Mouse (Mus musculus) kidney, adult 2 months (tissue): Measurements from ENCODE around the gene Snd1. TPM values are rescaled to one million over a fixed set of nuclear protein-coding genes. Genes with fewer than 3 reads are reported as not detected.
A peak's percentile ranks its signal among the peaks of the same experiment; 100 is the strongest.

ENCODE experiments used
- DNase-seq: peaks from one replicate; pipeline ENCODE4 v3.0.0; 2021
- H3K27ac ChIP-seq: fragments of 200-500 bp; 2 replicates; pipeline ENCODE4 v1.5.1; 2012; ENCODE audit warnings: low read depth, low read length, control low read depth, inconsistent platforms; ENCODE audit not compliant: insufficient read depth
- H3K27me3 ChIP-seq: fragments of 200-500 bp; replicated peaks from 2 replicates; pipeline ENCODE4 v1.6.1; 2012; ENCODE audit warnings: mild to moderate bottlenecking, moderate library complexity, low read length, inconsistent platforms; ENCODE audit not compliant: control insufficient read depth, insufficient read depth
- H3K36me3 ChIP-seq: fragments of 200-500 bp; 2 replicates; pipeline ENCODE4 v1.6.1; 2012; ENCODE audit warnings: mild to moderate bottlenecking, moderate library complexity, low read length, inconsistent platforms; ENCODE audit not compliant: control insufficient read depth, insufficient read depth
- H3K4me1 ChIP-seq: fragments of 200-500 bp; 2 replicates; pipeline ENCODE4 v1.6.1; 2011; ENCODE audit warnings: low read length; ENCODE audit not compliant: control insufficient read depth, insufficient read depth
- H3K4me3 ChIP-seq: fragments of 200-500 bp; 2 replicates; pipeline ENCODE4 v1.5.1; 2011; ENCODE audit warnings: mild to moderate bottlenecking, low read depth, low read length, control low read depth; ENCODE audit not compliant: insufficient read depth
- CTCF ChIP-seq: fragments of 200-500 bp; conservative IDR thresholded peaks from 2 replicates; pipeline ENCODE4 v1.5.1; 2011; ENCODE audit warnings: low read depth, mild to moderate bottlenecking, control low read depth, low read length, moderate library complexity, mixed read lengths; ENCODE audit not compliant: insufficient read depth, insufficient read length
- POLR2A ChIP-seq: fragments of 200-500 bp; IDR thresholded peaks from one replicate; pipeline ENCODE4 v1.6.1; 2011; ENCODE audit warnings: low read depth, low read length, control low read depth
- WGBS: fragments of 180-500 bp; shearing (Covaris S2); methylation state at CpG from one replicate; pipeline ENCODE4 v1.1.7; 2018; 5-methylcytosine and 5-hydroxymethylcytosine counted together
- polyA plus RNA-seq: library from polyadenylated mRNA; depleted of rRNA; stranded (reverse); fragments of >200 nt; gene quantifications from 2 replicates; pipeline ENCODE4 v1.2.3, GENCODE M21; 2012

Gene Snd1
- polyA plus RNA-seq, 1 experiment, result 41.0 TPM

- H3K4me3 ChIP-seq, result no peak overlapping the region
- WGBS, result 75% methylated on average over 5 of the region's 5 CpGs
- no peak overlapping the region for H3K27ac ChIP-seq
- H3K4me1 ChIP-seq, result peaks cover 4% of the 10 kb centered on the region; the same call in 1 of the 2 replicates
- TF ChIP-seq POLR2A (no peak), CTCF (no peak)
- H3K27me3 ChIP-seq, result no peaks in the 10 kb centered on the region
- no peaks in the 10 kb centered on the region for H3K36me3 ChIP-seq
- no peak for DNase-seq
Measured at GRCm38 (mm10) chr6:28470621-28471020, 4.3 kb upstream of the Snd1 start.

- Histone ChIP-seq H3K27me3 (no peaks in the 10 kb centered on the region), H3K4me3 (no peak overlapping the region), H3K27ac (no peak overlapping the region), H3K4me1 (peaks cover 4% of the 10 kb centered on the region; the same call in 1 of the 2 replicates), H3K36me3 (no peaks in the 10 kb centered on the region)
- TF ChIP-seq POLR2A (no peak), CTCF (no peak)
- 90% methylated on average over 9 of the region's 9 CpGs for WGBS
- DNase-seq, result no peak
Measured at GRCm38 (mm10) chr6:28471284-28472035, 3.5 kb upstream of the Snd1 start.

- H3K27me3 ChIP-seq, result no peaks in the 10 kb centered on the region
- 92% methylated on average over 4 of the region's 4 CpGs for WGBS
- H3K4me3 ChIP-seq, result no peak overlapping the region
- TF ChIP-seq CTCF, result no peak
- no peak for TF ChIP-seq POLR2A
- H3K27ac ChIP-seq, result no peak overlapping the region
- H3K4me1 ChIP-seq, result peaks cover 4% of the 10 kb centered on the region; the same call in 1 of the 2 replicates
- no peaks in the 10 kb centered on the region for H3K36me3 ChIP-seq
- no peak for DNase-seq
Measured at GRCm38 (mm10) chr6:28474211-28474610, 728 bp upstream of the Snd1 start.

GRCm38 (mm10) chr6:28479865-28480751 lies 5.2 kb downstream of the Snd1 start:
- peak; percentile 100 for DNase-seq
- peak overlapping the region; percentile 28 for H3K27ac ChIP-seq
- TF ChIP-seq POLR2A, result peak; percentile 56
- no peak for TF ChIP-seq CTCF

GRCm38 (mm10) chr6:28480752-28481492 lies 6.0 kb downstream of the Snd1 start:
- peak overlapping the region; percentile 58 for H3K4me3 ChIP-seq
- DNase-seq, result peak; percentile 49
- H3K36me3 ChIP-seq, result no peaks in the 10 kb centered on the region
- 0 out of 2 replicates have a peak, but pooled peaks cover 6% of the 10 kb centered on the region for H3K4me1 ChIP-seq
- no peak overlapping the region for H3K27ac ChIP-seq
- 3% methylated on average over 21 of the region's 21 CpGs for WGBS
- H3K27me3 ChIP-seq, result no peaks in the 10 kb centered on the region
- TF ChIP-seq CTCF, result no peak
- TF ChIP-seq POLR2A, result no peak

More at GRCm38 (mm10) chr6:28479865-28480751, 5.2 kb downstream of the Snd1 start:
- WGBS, result under 1% methylated on average over 68 of the region's 68 CpGs
- Histone ChIP-seq H3K27me3 (no peaks in the 10 kb centered on the region), H3K36me3 (no peaks in the 10 kb centered on the region), H3K4me1 (0 out of 2 replicates have a peak, but pooled peaks cover 4% of the 10 kb centered on the region), H3K4me3 (peak overlapping the region; percentile 58)

GRCm38 (mm10) chr6:28482711-28483315 lies 7.9 kb downstream of the Snd1 start:
- no peak for DNase-seq
- no peak for TF ChIP-seq POLR2A
- no peak for TF ChIP-seq CTCF
- Histone ChIP-seq H3K27ac (no peak overlapping the region), H3K27me3 (no peaks in the 10 kb centered on the region), H3K4me1 (peaks cover 9% of the 10 kb centered on the region; the same call in 1 of the 2 replicates), H3K36me3 (no peaks in the 10 kb centered on the region), H3K4me3 (no peak overlapping the region)
- WGBS, result 51% methylated on average over 4 of the region's 4 CpGs
